Mouse (Mus musculus): ENCODE measurements around the gene Znhit3. TPM values are rescaled to one million over a fixed set of nuclear protein-coding genes. Genes with fewer than 3 reads are reported as not detected.
A peak's percentile ranks its signal among the peaks of the same experiment; 100 is the strongest.

Gene Znhit3
- polyA plus RNA-seq, 1 experiment from 2014 or later = 27.5 TPM

DNA sequence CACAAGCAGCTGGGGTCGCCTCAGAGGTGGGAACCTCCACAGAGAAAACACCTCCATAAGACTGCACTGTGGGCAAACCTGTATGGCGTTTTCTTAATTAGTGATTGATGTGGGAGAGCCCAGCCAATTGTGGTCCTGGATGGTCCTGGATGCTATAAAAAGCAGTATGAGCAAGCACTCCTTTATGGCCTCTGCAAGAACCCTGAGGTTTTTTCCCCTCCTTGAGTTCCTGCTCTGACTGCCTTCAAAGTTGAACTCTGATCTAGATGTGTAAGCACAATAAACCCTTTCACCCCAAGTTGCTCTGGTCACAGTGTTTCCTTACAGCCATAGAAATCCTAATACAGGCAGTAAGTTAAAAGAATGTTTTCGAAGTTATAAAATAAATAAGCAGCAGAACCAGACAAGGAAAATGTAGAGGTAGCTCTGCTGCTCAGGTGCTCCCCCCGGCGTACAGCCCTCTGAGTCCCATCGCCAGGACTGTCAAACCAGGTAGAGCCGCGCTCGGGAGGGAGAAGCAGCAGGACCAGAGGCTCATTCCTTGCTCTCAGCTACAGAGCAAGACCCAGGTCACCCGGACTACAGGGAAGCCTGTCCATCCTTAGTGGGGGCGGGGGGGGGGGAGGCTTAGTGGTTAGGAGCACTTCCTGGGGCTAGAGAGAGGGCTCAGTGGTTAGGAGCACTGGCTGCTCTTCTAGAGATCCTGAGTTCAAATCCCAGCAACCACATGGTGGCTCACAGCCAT is 29.2 kb downstream of the Znhit3 start:
- Histone ChIP-seq H3K4me2 (replicated peaks; ENCODE audit: low read depth, low read length) (no peak overlapping the region), H3K9ac (replicated peaks; ENCODE audit: low read depth) (no peak overlapping the region), H3K9me3 (ENCODE audit: low read length) (no peaks in the 10 kb centered on the region), H3K27me3 (replicated peaks; ENCODE audit: insufficient read depth, low read length) (no peaks in the 10 kb centered on the region), H3K36me3 (ENCODE audit: insufficient read depth, low read length) (peaks cover 11% of the 10 kb centered on the region), H3K4me1 (ENCODE audit: insufficient read depth, low read depth, low read length) (no peaks in the 10 kb centered on the region), H3K4me3 (ENCODE audit: low read depth, low read length) (no peak overlapping the region), H3K27ac (ENCODE audit: low read length) (no peak overlapping the region)
- ATAC-seq = no peak
- no peak for TF ChIP-seq CTCF (IDR thresholded peaks at IDR 0.05)
- no peak for TF ChIP-seq EP300 (IDR thresholded peaks at IDR 0.05)
- DNase-seq (ENCODE audit: low spot score) = no peak
- 90% methylated on average over 11 of the region's 11 CpGs for WGBS

DNA sequence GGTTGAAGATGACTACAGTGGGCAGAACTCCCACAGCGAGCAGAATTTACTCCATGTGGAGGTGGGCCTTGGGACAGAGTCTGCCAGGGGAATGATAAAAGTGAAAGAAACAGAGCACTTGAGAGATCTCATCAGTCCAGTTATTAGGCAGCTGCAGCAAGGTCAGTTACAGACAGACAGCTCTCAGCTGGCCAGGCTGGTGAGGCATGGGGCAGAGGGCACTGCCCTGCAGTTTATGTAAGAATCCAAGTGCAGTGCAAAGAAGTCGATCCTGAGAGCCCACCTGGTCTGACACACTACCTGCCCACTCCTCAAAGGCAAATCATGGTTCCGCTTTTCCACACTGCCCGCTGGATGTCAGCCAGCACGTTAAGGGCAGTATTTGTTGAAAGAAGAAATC is 29.9 kb downstream of the Znhit3 start:
- no peak overlapping the region for H3K9ac ChIP-seq (replicated peaks; ENCODE audit: low read depth)
- H3K4me2 ChIP-seq (replicated peaks; ENCODE audit: low read depth, low read length) = no peak overlapping the region
- H3K4me3 ChIP-seq (ENCODE audit: low read depth, low read length) = no peak overlapping the region
- WGBS = 88% methylated on average over 5 of the region's 5 CpGs
- H3K27ac ChIP-seq (ENCODE audit: low read length) = no peak overlapping the region
- H3K36me3 ChIP-seq (ENCODE audit: insufficient read depth, low read length) = peaks cover 4% of the 10 kb centered on the region; the same call in 1 of the 2 replicates
- TF ChIP-seq CTCF (IDR thresholded peaks at IDR 0.05) = no peak
- no peak for TF ChIP-seq EP300 (IDR thresholded peaks at IDR 0.05)
- ATAC-seq (no peak), DNase-seq (ENCODE audit: low spot score) (no peak)
- no peaks in the 10 kb centered on the region for H3K27me3 ChIP-seq (replicated peaks; ENCODE audit: insufficient read depth, low read length)
- no peaks in the 10 kb centered on the region for H3K9me3 ChIP-seq (ENCODE audit: low read length)
- H3K4me1 ChIP-seq (ENCODE audit: insufficient read depth, low read depth, low read length) = no peaks in the 10 kb centered on the region

DNA sequence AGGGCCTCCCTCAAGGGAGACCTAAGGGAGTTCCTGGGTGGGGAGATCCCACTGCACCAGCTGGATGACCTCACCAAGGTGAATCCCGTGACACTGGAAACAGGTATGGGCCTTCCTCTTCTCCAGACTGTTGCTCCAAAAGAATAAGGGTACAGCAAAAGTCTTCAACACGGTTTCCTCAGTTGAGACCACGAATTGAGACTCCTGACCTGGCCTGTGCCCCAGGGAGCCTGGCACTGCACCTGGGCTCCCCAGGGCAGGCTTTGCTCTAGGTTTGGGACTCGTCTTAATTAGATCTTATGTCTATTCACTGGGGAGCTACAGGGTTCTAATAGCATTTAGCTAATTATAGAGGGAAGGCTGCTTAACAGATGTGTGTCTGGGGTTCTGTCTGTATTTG is 30.9 kb downstream of the Znhit3 start:
- WGBS = 88% methylated on average over 4 of the region's 4 CpGs
- ATAC-seq = no peak
- Histone ChIP-seq H3K9me3 (ENCODE audit: low read length) (no peaks in the 10 kb centered on the region), H3K36me3 (ENCODE audit: insufficient read depth, low read length) (peaks cover 4% of the 10 kb centered on the region; the same call in 1 of the 2 replicates), H3K27me3 (replicated peaks; ENCODE audit: insufficient read depth, low read length) (no peaks in the 10 kb centered on the region), H3K4me3 (ENCODE audit: low read depth, low read length) (no peak overlapping the region), H3K27ac (ENCODE audit: low read length) (no peak overlapping the region), H3K9ac (replicated peaks; ENCODE audit: low read depth) (no peak overlapping the region), H3K4me2 (replicated peaks; ENCODE audit: low read depth, low read length) (no peak overlapping the region), H3K4me1 (ENCODE audit: insufficient read depth, low read depth, low read length) (peaks cover 6% of the 10 kb centered on the region; the same call in 1 of the 2 replicates)
- no peak for DNase-seq (ENCODE audit: low spot score)
- no peak for TF ChIP-seq CTCF (IDR thresholded peaks at IDR 0.05)
- no peak for TF ChIP-seq EP300 (IDR thresholded peaks at IDR 0.05)

DNA sequence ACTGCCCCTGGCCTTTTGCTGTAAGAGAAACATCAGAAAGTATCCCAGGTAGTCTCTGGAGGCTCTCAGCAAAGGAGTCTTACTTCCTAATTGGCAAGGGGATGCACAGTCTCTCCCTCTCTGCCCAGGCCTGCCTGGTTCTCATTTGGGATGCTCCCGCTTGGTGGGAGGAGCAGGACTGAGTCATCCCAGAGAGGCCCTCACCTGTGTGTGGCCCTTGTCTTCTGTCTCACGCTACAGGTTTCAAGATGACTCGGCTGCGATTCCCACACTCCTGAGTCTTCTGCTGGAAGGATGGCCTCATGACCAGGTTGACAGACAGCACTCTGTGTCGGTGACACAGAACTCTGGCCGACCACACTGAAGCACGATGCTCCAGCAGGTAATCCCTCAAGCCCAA is 33.8 kb downstream of the Znhit3 start:
- H3K4me1 ChIP-seq (ENCODE audit: insufficient read depth, low read depth, low read length) = peaks cover 6% of the 10 kb centered on the region; the same call in 1 of the 2 replicates
- TF ChIP-seq CTCF (IDR thresholded peaks at IDR 0.05) (no peak), EP300 (IDR thresholded peaks at IDR 0.05) (no peak)
- no peak overlapping the region for H3K27ac ChIP-seq (ENCODE audit: low read length)
- no peak overlapping the region for H3K4me2 ChIP-seq (replicated peaks; ENCODE audit: low read depth, low read length)
- DNase-seq (ENCODE audit: low spot score) = no peak
- 95% methylated on average over 7 of the region's 7 CpGs for WGBS
- H3K9me3 ChIP-seq (ENCODE audit: low read length) = no peaks in the 10 kb centered on the region
- no peak overlapping the region for H3K4me3 ChIP-seq (ENCODE audit: low read depth, low read length)
- no peak overlapping the region for H3K9ac ChIP-seq (replicated peaks; ENCODE audit: low read depth)
- ATAC-seq = no peak
- no peaks in the 10 kb centered on the region for H3K27me3 ChIP-seq (replicated peaks; ENCODE audit: insufficient read depth, low read length)
- no peaks in the 10 kb centered on the region; the same call in 1 of the 2 replicates for H3K36me3 ChIP-seq (ENCODE audit: insufficient read depth, low read length)

DNA sequence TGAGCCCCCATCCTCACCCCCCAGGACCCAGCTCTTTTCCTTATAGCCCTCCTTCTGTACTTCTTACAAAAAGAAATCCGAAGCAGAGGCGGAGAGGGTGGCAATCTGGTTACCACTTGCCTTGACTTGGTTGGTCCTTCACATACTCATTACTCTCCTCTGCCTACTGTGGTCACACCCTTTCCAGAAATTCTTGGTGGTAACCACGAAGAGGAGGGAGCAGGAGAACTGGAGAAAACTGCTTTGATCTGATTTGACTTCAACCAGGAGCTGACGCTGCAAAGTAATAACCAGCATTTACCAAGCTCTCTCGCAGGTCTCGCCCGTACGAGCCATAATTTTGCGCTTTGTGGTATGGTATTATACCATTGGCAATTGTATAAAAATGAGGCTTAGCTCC is 35.2 kb downstream of the Znhit3 start:
- Histone ChIP-seq H3K36me3 (ENCODE audit: insufficient read depth, low read length) (no peaks in the 10 kb centered on the region; the same call in 1 of the 2 replicates), H3K9me3 (ENCODE audit: low read length) (no peaks in the 10 kb centered on the region), H3K27me3 (replicated peaks; ENCODE audit: insufficient read depth, low read length) (no peaks in the 10 kb centered on the region), H3K4me1 (ENCODE audit: insufficient read depth, low read depth, low read length) (peaks cover 6% of the 10 kb centered on the region; the same call in 1 of the 2 replicates), H3K27ac (ENCODE audit: low read length) (peak overlapping the region; percentile 91), H3K4me2 (replicated peaks; ENCODE audit: low read depth, low read length) (peak overlapping the region; percentile 88), H3K9ac (replicated peaks; ENCODE audit: low read depth) (peak overlapping the region; percentile 74), H3K4me3 (ENCODE audit: low read depth, low read length) (peak overlapping the region; percentile 87)
- ATAC-seq (0 out of 2 replicates have a peak, but pooled peaks have one; percentile 3), DNase-seq (ENCODE audit: low spot score) (peak; percentile 44)
- WGBS = 48% methylated on average over 9 of the region's 9 CpGs
- no peak for TF ChIP-seq EP300 (IDR thresholded peaks at IDR 0.05)
- no peak for TF ChIP-seq CTCF (IDR thresholded peaks at IDR 0.05)

DNA sequence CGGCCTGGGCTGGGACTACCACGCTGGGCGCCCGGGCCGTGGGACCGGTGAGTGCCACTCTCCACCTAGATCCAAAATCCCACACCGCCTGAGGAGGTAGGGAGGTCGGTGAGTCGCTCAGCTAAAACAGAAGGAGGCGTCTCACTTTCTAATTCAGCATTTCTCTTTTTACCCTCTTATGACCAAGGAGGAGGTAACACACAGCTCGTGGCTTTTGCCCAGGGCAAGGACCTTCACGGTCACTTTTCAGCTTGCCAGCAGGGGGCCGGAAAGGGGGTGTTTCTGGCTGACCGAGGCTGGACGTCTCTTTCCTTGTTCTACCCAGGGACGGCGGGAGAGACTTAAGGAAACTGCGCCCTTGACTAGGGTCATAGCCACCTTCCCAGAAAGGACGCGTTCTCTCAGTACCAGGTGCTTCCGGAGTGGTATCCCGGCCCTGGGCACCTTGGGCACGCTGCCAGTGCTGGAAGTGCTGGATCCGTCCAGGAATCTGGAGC is 35.7 kb downstream of the Znhit3 start:
- DNase-seq (ENCODE audit: low spot score) = peak; percentile 79
- H3K27ac ChIP-seq (ENCODE audit: low read length) = peak overlapping the region; percentile 91
- no peaks in the 10 kb centered on the region for H3K9me3 ChIP-seq (ENCODE audit: low read length)
- WGBS = under 1% methylated on average over 24 of the region's 24 CpGs
- TF ChIP-seq CTCF (IDR thresholded peaks at IDR 0.05) (peak; percentile 65), EP300 (IDR thresholded peaks at IDR 0.05) (no peak)
- H3K4me3 ChIP-seq (ENCODE audit: low read depth, low read length) = peak overlapping the region; percentile 87
- H3K27me3 ChIP-seq (replicated peaks; ENCODE audit: insufficient read depth, low read length) = no peaks in the 10 kb centered on the region
- H3K36me3 ChIP-seq (ENCODE audit: insufficient read depth, low read length) = no peaks in the 10 kb centered on the region; the same call in 1 of the 2 replicates
- peak overlapping the region; percentile 74 for H3K9ac ChIP-seq (replicated peaks; ENCODE audit: low read depth)
- peaks cover 6% of the 10 kb centered on the region; the same call in 1 of the 2 replicates for H3K4me1 ChIP-seq (ENCODE audit: insufficient read depth, low read depth, low read length)
- H3K4me2 ChIP-seq (replicated peaks; ENCODE audit: low read depth, low read length) = peak overlapping the region; percentile 88
- ATAC-seq = peak; percentile 78

All from lung, postnatal 0 days (tissue).